Mouse (Mus musculus) erythroid progenitor cell, adult 5-6 weeks (primary cell): ENCODE measurements around the gene Card11. TPM values are rescaled to one million over a fixed set of nuclear protein-coding genes. Genes with fewer than 3 reads are reported as not detected.

Experiments used
- ATAC-seq: replicated peaks from 2 replicates; pipeline ENCODE4 v1.8.0; 2016; ENCODE audit warnings: moderate number of reproducible peaks, mild to moderate bottlenecking, moderate TSS enrichment, inconsistent platforms; ENCODE audit not compliant: poor library complexity, low FRiP score, severe bottlenecking
- total RNA-seq, 2 experiments: library from RNA; stranded (forward) in 1 of 2; stranded (reverse) in 1 of 2; fragments of 150-400 nt in 1 of 2; fragments of 186-747, 209-891 nt in 1 of 2; gene quantifications; 2 replicates each; pipeline versions ENCODE4 v1.2.3 to v1.2.4; 2015 to 2017; ENCODE audit warnings: low replicate concordance in 2 of 2

Gene Card11
- total RNA-seq, 2 experiments from 2014 or later = 1.7 to 2.3 TPM

DNA sequence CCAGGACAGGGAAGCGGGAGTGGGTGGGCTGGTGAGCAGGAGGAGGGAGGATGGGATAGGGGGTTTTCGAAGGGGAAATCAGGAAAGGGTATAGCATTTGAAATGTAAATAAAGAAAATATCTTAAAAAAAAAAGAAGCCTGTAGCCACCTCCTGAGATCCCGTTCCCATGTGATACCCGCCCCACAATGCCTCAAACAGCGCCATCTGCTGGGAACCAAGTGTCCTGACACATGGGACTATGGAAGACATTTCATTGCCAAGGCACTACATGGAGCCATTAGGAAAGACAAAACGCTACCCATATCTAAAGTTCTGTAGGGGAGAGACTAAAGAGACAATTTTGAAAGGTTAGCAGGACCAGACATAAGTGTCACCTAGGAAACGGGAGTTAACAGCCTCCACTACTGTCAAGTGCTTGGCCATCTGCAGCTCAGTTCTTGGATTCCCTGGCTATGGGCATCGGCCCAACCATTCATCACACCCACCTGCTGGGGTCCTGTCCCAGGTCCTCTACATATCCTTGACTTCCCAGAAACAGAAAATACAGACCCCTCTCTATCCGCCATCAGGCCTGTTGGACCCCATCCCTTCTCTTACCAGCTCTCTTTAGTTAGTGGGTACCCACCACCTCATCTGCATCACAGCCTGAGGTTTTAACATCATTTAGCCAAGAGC lies 65.6 kb downstream of the Card11 start:
- ATAC-seq = no peak

DNA sequence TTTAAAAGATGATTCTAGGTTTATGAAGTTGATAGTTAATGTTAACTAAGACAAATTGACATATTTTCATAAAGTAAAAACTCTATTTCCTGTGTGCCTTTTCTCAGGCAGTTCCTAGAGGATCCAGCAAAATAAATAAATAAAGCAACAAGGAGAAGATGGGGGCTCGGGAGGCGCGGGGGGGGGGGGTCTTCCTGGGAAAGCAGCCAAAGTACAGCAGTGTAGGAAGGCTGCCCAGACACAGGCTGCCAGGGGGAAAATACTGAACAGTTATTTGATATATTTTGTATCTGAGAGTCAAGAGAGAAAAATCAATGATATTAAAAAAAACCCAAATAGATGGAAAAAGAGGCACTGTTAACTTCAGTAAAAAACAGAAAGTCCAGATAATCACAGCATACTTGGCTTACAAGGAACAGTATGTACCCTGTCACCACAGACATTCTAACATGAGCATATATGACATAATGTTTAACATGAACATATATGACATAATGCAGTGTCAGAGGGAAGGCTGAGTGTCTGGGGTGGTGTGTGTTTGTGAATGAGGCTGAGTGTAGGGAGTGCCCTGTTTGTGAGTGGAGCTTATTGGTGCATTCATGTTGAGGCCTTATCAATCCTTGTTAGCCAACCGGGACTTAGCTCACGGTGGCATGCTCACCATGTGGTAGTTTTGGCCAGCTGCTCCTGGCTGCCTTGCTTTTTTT lies 68.7 kb downstream of the Card11 start:
- ATAC-seq = no peak

DNA sequence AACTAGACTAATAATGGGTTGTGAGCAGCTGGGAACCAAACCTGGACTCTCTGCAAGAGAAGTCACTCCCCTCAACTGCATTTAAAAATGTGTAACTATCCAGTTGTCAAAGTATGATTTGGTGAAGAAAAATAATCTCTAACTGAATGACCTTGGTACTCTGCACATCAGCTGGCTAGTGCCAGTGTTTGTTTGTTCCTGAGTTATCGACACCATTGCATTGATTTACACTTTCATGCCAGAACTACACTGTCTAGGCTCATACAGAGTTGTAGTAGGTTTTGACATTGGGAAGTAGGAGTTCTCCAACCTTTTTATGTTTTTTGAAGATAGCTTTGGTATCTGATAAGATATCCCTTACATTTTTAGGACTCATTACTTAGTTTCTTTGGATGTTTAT lies 81.9 kb downstream of the Card11 start:
- no peak for ATAC-seq

DNA sequence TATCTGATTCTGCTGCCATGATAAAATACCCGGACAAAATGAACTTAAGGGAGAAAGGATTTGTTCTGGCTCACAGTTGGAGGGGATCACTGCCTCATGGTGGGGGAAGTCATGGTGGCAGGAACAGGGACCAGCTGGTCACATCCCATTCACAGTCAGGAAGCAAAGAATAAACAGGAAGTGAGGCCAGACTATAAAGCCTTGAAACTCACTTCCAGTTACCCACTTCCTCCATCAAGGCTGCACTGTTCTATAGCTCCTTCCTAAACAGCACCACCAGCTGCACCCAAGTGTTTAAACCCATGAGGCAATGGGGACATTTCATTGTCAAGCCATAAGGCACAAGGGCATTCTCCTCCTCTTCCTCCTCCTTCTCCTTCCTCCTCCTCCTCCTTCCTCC lies 82.6 kb downstream of the Card11 start:
- ATAC-seq = no peak

DNA sequence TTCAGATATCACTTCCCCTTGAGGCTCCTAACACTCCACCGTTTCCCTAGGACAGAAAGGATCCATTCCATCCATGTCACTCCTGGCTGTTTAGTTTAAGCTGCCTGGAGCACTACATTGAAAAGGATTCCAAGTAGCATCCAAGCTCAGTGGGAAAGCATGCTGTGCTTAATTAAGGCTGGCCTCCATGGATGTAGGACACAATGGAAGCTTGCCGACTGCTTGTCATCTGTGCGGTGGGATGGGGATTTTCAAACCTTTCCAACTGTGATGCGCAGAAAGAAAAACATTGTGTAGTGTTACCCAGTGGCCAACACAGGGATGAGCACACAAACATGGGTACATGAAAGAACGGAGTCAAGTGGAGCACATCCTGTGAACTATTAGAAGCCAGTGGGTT lies 89.5 kb downstream of the Card11 start:
- no peak for ATAC-seq

DNA sequence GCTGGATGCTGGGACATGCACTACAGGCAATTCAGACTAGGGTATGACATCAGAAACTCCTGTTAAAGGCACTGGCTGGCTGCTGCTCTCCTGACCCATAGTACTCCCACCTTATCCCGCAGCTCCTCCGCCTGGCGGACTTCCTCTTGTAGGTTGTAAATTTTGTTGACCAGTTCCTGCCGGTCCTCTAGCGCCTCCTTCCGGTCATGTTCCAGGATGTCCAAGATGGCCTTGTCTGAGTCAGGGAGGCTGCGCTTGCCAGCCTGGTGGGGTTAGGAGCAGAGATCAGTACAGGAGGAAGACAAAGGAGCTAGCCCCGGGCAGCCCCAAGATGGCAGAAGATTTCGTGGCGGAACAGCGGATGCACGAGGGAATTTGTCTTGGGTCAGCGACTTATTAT lies 99.5 kb downstream of the Card11 start:
- no peak for ATAC-seq

DNA sequence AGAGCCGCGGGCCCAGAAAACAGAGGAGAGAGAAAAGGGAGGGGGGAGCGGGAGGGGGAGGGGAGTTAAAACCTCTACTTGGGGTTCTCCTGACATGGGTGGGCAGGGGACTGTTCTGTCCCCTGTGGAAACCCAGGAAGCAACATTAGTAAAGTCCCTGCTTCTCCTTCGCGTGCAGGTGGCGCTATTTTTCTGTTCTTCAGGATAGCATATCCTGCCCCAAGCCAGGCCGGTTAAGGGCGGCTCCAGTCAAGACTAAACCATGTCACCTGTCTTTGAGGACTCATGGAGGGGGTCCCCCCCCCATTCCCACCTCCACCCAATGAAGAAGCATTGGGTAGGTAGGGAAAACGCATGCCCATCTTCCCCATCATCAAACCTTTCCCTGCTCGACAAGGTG lies 109.3 kb downstream of the Card11 start:
- no peak for ATAC-seq

DNA sequence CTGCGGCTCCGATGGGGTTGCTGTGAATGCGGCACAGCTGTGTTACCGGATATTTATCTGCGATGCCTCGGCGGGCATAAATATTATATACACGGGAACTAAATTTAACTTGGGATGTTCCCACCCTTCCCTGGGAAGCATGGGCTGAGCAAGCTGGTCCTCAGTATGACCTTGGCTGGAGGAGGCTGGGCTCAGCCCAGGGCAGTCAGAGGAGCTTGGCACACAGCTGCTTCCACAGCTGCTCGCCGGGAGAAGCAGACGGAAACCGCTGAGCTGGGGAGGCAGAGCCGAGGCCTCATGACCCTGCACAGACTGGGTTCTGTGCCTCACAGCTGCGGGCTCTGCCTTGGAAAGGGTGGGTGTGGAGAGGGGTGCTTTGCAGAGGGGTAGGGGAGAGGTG lies 110.3 kb downstream of the Card11 start:
- ATAC-seq = no peak

DNA sequence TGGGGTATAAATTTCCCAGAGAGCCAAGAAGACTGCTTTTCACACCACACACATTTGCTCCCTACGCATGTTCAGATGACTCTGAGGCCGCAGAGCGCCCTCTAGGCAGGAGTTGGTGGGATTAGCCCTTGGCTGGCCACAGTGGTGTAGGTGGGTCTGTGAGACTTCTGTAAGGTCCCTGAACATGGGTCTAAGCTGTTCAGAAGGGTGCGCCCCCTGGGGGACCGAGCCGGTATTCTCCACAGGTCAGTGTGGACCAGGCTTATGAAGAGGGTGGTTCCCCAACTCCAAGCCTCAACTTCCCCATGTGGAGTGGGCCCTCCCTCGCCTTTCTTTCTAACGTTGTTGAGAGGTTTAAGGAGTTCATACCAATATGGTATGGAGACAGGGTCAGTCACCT lies 110.8 kb downstream of the Card11 start:
- ATAC-seq = no peak

DNA sequence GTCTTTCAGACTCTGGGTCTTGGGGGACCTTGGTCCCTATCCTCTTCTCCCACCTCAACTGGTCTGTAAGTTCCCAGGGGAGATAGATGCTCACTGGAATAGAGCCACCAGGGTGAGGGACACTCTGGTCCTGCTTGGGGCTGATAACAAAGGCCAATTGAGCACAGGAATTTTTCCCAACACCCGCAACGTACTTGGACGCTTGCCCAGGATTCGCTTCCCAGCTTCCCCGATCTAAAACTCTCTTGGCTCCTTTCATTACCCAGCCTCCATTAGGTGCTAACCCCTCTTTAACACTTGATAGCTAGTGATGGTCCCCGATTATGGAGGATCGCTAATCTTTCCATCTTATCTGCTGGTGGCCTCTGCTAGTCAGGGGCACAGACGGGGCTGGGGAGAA lies 112.5 kb downstream of the Card11 start:
- no peak for ATAC-seq

DNA sequence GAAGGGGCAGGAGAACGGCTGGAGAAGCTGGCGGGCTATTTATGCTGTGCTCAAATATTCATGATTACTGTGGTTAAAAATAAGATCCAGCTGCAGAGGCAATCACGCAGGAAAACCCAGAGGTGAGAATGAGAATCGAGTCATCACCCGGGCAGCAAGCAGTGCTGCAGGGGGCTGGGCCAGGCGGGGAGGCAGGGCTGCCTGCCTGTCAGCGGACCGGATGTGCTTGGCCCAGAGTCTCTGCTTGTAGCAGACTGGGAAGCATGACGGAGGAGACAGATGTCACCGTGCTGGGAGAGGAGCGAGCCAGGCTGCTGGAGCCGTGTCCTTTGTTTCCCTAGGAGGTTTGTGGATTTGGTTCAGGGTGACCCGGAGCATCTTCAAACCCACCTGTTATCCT lies 115.4 kb downstream of the Card11 start:
- no peak for ATAC-seq

DNA sequence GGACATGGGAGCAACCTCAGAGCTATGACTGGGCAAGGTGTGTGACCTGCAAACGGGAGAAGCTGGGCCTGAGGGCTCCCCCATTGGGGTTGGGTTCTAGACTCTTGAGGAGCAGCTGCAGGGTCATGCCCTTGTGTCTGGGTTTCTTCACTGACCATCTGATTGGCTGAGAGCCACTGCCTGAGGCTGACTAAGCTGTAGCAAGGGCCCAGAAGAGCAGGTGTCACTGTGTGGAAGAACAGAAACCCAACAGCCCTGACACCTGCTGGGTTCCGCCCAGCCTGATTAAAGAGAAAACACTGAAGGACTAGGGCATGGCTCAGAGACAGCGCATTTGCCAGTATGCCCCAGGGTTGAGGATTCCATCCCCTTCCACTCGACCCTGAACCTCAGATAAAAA lies 118.0 kb downstream of the Card11 start:
- ATAC-seq = no peak

DNA sequence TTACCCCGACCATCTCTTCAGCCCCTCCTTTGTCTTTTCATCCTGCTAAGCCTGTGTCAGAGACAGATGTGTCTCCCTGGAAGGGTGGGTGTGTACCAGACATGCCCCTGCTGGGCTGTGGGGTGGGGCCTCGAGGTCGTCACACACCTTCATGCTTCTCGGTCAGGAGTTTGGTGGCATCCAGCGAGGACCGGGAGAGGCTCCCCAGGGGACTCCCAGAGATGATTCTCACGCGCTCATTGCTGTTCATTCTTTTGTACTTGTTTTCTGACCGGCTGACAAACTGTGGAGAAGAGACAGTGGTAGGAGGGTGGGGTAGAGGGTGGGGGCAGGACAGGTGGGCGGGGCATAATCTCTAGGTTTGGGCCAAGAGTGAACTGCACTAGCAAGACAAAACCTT lies 120.2 kb downstream of the Card11 start:
- ATAC-seq = no peak

DNA sequence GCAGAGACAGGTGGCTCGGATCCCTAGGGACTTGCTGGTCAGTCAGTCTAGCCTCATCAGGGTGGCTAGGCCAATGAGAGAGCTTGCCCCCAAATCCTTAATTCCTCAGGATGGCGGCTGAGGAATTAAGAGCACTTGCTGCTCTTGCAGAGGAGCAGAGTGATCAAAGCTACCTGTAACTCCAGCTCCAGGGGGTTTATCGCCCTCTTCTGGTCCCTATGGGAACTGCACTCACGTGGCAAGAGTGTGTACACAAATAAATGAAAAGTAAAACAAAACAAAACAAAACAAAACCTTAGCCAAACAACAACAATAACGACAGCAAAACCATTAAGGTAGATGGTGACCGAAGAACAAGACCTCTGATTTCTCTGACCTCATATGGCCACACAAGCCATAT lies 121.7 kb downstream of the Card11 start:
- ATAC-seq = no peak

DNA sequence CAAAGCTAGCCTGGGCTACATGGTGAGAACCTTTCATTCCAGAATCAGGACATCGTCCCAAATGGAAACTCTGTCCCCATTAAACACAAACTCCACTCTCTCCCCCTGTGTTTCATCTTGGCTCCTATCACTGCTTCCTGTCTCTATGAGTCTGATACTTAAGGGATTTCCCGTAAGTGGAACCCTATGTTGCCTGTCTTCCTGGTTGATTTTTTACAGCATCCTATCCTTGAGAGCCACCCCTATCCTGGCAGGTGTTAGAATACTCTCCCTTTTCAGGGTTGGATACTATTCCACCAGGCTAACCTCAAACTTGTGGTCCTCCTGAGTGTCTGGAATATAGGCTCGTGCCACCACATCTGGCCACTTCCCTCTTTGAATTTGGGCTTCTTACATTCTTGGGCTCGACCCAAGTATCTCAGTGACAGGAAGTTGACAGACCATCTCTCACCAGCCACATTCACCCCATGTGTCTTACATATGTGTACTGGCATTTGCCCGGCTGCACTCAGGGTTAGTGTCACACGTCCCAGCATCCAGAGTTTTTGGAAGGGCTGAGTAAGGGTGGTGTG lies 126.6 kb downstream of the Card11 start:
- no peak for ATAC-seq

DNA sequence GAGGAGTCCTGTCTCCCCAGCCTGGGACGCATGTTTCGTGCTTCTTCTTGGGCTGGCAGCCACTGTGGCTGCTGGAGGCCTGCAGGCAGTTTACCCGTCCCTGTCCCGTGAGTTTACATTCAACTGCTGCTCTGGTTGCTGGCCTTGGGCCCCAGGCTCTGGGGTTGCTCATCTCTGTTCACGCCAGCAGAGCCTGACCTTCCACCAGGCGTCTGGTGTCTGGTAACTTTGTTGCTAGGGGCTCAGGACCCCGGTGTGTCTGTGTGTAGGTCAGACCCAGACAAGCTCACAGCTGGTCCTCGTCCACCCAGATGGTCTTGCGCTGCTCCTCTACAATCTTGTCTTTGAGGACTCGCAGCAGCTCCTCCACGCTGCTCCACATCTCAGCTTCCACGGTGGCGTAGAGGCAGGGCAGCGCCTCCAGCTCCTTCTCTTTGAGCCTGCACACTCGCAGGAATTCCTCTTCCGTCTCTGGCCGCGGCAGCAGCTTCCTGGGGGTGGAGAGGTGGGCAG lies 127.3 kb downstream of the Card11 start:
- no peak for ATAC-seq

DNA sequence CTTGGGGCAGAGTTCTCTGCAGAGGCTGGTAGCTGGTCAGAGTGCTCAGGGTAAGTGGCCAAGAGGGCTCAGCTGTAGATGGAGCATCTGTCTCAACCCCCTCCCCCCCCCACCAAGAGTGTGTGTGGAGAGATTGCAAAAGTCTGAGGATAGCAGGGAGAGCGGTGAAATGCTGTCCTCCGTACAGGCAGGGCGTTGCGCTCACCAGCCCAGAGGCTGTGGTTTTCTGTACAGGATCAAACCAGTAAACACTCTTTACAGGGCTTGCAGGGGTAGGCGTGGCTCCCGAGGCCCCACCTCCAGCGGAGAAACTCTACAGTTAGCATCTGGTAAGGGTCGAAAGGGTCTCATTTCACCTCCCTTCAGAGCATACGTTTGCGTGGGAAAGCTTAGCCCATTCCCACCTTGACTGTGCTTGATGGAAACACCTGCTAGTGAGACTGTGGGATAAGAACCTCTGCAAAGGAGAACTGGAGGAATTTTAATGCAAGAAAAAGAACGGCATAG lies 127.8 kb downstream of the Card11 start:
- no peak for ATAC-seq

DNA sequence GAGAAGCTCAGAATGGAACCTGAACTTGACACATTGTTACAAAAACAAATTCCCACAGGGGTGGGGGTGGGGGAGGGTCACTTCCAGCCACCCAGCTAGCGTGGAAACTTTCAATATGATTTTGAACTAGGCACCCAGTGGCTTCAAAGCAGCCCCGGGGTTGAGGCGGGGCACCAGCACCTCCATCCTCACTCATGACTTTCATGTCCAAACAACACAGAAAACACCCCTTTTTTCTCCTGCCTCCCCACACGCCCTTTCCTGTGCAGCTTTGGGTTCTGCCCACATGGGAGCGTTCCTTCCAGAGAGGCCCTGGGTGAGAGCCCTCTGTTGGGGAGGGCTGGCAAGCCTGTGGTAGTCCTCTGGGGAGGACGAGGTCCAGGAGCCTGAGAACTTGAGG lies 129.1 kb downstream of the Card11 start:
- ATAC-seq = no peak

DNA sequence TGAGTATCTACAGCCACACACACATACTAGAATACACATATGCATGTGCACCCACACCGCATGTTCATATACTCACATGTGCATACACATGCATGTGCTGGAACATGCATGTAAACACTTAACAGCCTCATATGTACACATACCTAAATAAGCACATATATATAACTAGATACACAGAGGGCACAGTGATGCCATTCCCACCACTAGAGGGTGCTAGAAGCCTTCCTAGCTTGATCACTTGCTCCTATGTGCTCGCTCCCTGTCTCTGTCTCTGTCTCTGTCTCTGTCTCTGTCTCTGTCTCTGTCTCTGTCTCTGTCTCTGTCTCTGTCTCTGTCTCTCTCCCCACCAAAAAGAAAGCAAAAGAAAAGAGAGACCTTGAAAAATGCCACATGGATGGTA lies 131.3 kb downstream of the Card11 start:
- ATAC-seq = no peak

DNA sequence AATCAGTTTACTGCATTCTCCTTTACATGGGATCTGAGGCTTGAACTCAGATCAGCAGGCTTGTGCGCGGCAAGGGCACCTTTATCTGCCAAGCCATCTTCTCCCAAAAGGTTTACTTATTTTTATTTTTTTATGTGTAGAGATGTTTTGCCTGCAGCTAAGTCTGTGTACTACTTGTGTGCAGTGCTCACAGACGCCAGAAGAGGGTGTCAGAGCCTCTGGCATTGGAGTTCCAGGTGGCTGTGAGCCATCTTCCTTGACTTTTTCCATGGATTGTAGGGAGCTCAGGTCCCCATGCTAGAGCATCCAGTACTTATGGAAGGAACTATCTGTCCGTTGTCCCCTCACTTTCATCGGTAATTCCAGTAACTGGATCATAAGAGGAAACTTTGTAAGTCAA lies 140.7 kb downstream of the Card11 start:
- no peak for ATAC-seq

DNA sequence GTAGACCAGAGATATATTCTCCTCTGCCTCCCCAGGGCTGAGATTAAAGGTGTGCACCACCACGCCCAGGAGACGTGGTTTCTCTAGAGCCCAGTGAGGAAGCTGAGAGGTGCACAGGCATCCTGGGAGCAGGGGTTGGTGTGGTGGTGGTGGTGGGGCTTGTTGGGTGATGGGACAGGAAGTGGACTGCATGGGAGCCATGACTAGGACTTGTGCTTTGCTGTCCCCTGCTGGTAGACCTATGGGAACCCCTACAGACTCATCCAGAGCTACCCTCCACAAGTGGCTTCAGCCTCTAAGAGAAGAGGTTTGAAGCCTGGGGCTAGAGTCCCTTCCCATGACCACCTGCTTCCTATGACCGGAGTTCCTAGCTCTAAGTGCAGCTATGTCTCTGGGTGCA lies 142.0 kb downstream of the Card11 start:
- 0 out of 2 replicates have a peak, but pooled peaks have one; percentile 14 for ATAC-seq
